Mouse (Mus musculus) kidney, adult 9 months (tissue): ENCODE measurements at regions not wholly inside any gene's neighbourhood (a gene's known extent, or its start where the extent isn't known, plus 50 kb on each side); places are given as distances from the start of the nearest gene placed in this dataset.

Source experiments
- DNase-seq: peaks from one replicate; pipeline ENCODE4 v3.0.0; 2022

DNA sequence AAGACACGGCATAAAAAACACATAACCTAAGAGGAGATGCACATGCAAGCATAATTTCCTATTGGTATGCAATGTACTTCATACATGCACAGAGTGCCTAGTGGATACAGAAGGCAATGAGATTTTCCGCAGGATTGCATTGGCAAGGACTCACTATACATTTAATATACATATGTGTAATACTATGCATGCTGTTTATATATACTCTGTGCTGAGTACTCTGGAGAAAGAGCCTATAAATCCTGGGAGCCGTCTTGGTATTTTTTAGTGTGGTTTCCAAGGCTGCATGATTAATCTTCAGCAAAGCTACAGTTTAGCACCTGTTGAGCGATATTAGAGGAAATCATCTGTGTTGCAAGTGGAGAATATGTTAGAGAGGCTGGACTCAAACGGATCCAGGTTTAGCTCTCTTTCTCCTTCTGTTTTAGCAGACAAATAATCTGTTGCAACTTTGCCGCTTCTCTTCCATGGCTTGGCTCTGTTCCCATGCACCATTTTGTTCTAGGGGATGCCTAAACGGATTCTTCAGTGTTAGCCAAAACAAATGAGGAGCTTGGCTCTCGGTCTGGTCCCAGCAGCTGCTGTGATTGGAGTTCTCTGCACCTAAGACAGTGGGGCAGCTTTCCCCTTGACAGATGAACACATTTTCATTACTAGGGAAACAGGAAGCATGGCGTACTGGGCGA, 459.0 kb downstream of the Sorl1 start:
- no peak for DNase-seq

DNA sequence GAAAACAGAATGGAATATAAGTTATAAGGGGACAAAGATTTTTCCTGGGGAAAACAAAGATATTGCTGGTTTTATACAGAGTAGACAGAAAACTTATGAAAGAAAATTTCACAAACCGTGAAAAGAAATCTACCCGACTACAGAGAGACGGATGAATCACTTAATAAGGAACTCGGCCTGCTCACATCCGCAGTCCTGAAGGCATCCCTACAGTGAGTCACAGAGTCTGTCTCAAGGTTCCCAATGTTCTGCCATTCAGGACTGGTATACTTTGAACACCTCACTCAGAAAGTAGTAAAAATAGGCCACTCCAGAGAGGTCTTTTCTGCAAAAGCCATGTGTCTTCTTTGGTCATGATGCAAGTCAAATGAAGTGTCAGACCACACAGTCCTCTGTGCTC, 463.5 kb downstream of the Sorl1 start:
- no peak for DNase-seq

DNA sequence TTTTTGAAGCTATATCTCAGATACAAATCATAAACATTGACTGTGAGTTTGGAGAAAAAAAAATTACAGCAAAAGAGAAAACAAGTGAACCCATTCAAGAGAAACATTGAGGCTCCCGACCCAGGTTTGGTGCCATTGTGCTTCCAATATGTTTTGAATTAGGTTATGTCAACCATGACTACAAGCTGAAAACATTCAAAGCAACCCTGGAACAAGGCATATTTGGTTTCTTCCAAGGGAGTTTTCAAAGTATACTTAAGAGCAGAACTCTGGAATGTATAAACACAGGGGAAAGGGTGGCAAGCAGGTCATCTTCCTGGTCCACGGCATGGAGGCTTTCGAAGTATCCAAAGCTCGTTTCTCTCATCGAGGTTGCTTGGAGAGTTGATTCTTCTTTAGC, 464.1 kb downstream of the Sorl1 start:
- no peak for DNase-seq

DNA sequence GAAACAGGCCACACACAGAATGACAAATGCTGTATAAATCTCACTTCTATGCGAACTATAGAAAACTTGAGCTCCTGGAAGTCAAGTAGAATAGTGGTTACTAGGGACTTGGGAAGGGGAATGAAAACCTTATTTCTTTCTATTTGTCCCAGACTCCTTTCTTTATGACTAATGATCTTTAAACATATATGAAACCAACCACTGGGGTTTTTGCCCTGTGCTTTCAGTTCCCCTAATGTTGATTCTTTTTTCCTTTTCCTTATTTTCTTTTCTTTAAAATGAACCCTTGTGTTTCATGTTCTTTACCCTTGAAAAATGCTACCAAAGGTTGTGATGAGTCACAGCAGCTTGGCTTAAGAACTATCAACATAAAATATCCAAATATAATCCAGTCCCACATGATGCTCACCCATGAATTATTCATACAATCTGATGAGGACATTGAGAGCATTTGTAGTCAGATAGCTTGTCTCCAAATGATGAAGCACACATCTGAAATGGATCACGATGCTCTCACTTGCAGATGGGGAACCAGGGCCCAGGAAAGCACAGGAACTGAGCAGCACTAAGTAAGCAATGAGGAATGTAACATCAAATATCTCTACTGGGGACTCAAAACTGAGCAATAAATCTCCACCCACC, 470.2 kb upstream of the Ubash3b start:
- DNase-seq = no peak

DNA sequence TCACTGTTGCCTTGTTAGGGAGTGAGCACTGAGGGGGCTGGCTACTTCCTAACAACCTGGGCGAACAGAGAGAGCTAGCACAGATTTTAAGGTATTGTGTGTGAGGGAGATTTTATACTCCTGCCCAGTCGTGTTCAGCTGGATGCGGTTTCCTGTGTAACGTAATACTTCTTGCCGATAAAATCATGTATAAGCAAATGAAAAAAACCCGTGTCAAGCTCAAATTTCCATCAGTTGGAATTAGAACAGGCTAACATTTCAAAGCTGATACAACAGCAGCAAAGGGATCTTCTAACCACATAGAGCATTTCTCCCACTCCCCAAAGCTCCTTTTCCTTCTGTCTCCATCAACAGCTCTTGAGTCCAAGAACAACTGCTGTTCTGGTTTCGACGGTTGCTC, 459.8 kb upstream of the Ubash3b start:
- DNase-seq = no peak

DNA sequence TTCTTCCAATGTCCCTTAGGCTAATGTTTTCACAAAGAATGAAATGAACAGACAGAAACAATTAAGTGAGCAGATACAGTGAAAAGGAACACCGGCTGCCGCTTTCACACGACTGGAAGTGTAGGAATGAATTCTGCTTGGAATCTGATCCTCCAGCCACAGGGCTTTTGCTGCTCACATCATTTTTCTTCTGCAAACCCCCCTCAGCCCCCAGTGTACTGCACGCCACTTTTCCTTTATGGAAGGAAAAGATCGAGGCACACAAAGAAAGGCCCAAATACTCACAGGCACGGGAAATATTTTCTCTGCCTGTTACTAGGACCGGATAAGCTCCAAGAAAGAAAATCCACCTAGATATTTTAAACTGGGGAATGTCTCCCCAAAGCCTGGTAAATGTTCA, 452.5 kb upstream of the Ubash3b start:
- no peak for DNase-seq

DNA sequence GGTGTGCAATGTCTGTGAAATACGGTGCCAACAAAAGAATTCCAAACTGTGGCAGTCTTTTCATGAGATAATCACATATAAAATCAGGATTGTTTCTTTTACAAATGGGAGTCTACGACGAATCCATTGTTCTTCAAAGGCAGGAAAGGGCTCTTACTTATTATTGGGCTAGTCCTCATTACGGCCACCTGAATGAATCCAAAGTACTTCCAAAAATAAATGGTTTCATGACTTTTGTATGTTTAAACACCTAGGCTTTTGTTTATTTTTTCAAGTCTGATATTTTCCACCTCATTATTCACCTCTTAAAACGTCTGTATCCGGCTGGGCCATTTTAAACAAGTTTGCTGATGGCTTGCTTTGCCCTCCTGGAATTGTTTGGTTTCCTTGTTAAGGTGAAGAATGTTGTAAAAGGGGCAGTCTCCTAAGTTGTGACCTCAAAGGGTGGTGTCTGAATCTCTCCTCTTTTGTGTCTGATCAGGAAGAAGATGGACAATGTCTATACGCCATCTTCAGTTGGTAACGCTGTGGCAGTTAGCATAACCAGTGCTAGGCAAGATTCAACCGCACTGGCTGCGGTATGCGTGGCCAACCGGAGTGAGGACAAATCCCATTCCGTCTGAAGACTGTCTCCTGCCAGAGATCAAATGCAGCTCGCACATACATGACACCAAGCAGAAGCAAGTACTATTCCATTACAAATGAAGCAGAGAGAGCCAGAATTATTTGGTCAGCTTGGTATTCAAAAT, 451.5 kb upstream of the Ubash3b start:
- no peak for DNase-seq

DNA sequence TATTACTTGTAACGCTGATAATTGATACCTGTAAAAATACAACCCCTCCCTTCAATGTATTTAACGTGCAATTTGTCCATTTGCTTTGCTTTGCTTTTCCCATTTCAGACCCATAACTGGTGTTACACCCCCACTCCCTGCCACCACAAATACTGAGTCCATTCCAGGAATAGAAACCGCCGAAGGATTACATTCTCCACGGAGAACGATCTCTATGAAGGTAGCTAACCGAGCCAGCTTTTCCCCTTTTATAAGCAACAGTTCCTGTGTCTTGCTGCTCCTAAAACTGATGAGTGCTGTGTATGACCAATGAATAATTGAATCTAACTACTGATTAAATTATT, 450.9 kb upstream of the Ubash3b start:
- DNase-seq = no peak

DNA sequence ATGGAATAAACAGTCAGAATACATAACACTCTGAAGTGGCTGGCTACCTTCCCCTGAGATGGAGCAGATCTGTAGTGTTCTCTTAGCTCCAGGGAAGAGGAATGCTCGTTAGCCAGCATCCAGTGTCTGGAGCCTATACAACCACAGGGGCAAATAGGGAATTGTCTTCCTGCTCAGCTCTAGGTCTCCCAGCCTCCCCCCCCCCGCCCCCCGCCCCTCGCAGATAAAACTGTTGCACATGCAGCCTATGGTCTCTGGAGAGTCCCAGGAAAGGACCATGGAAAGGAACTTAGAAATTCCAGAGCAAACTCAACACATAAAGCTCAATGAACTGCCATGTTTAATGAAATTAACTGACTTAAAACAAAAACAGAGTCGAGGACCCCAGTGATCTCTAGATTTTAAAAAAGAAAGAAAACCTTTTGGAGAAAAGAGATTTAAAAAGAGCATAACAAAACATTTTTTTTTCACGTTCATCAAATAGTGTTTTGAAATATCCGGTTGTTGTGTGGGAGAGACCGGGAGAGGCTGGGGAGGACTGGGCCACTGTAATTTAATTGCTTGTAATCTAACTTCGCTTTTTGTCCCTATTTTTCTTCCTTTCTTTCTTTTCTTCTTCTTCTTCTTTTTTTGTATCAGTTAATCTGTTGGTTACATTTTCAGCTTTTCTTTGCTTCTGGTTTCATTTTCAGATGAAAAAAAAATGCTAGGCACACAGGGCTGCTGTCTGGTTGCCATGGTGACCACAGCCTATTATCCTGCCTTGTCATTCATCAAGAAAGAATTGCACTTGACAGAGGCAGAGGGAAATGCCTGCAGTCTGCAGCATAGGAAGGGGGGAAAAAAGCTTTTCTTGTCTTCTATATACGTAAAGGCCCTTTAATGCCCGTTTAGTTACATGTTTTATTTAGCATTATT, 450.3 kb upstream of the Ubash3b start:
- DNase-seq = no peak

DNA sequence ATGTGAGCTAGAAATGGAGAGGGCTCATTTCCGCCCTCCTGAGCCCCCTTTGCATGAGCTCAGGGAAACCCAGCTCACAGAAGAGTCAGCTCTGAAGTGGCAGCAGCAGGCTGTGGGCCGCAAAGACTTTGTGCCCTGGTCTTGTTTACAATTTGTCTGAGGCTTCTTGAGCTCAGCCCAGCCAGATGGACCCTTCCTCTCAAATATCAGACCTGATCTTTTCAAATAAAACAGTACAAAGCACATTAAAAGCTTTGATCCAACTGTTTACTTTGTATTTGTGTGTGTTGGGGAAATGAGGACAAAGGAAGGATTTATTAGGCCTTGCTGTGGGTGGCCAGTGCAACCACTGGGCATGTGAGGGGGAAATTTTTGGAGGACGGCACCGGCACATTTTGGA, 448.9 kb upstream of the Ubash3b start:
- no peak for DNase-seq

DNA sequence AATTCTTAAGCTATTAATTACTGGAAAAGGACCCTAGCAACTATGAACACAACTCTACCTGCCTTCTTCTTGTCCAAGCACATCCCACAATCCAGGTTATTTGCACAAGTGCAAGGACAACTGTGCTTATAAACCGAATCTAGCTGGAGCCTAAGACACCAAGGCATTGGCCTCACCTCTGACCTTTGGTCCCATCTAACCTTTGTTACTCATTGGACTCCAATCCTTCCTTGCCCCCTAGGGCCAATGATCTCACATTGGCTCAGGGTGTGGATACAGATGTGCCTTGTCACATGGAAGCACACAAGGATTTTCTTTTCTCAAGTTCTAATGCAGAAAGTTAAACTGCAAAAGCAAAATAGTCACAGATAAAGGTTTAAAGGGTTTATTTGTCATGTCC, 444.6 kb upstream of the Ubash3b start:
- peak; percentile 64 for DNase-seq

DNA sequence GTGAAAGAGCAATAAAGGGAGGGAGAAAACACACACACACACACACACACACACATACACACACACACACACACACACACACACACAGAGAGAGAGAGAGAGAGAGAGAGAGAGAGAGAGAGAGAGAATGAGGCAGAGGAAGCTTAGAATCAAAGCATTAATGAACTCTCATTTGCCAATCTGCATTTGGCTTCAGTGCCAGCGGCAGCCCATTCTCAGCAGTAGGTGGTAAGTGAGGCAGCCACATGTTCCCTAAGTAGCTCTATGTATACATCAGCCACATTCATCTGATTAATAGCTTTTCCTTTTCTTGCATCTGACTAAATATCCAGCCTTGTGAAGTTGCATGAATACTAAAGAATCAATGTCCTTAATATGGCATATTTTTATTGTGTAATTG, 443.4 kb upstream of the Ubash3b start:
- no peak for DNase-seq

DNA sequence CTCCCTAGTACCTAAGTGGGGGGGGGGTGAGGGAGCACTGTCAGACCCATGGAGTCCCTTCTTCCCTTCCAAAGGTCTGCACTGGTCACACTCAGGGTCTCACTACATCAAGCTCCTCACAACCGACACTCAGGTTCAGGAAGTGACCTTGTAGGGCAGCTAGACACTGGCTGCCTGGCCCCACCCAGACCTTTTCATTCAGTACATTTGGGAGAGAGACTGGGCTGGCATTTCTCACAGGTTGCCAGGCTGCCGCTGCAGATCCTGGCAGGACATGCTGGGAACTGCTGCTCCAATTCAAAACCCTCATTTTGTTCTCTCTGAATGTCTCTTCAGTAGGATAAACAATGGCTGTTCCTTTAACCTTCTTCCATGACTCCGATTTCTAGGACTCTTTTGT, 439.3 kb upstream of the Ubash3b start:
- DNase-seq = no peak

DNA sequence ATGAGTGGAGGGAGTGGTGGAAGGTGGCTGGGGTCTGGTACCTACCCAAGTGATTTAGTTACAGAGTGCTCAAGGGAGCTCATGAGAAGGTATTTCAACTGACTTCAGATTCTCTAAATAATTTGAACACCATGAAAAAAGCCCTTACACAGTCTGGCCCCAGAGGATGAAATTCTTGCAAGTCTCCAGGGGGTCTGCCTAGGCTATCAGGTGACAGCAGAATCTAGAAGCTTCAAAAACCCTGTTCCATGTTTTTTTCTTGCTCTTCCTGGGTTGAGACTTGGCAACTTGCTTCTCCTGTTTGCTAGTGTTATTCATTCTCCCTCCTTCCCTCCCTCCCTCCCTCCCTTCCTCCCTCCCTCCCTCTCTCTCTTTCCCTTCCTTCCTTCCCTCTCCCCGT, 438.4 kb upstream of the Ubash3b start:
- no peak for DNase-seq

DNA sequence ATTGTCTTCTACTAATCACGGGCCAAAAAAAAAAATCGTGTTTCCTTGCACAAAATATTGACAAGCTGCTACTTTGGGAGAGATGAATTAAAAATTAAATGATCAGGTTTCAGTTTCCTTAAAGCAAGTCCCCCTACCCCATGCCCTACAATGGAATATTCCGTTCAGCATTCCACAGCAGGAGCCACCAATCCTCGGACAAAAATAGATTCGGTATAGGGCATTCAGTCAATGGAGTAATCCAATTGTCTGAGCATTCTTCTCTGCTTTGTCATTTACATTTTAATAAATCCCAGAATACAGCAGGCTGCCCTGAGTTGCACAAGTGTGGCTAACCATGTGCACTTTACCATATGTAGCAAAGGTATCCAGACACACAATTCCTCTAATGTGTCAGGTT, 434.3 kb upstream of the Ubash3b start:
- no peak for DNase-seq

DNA sequence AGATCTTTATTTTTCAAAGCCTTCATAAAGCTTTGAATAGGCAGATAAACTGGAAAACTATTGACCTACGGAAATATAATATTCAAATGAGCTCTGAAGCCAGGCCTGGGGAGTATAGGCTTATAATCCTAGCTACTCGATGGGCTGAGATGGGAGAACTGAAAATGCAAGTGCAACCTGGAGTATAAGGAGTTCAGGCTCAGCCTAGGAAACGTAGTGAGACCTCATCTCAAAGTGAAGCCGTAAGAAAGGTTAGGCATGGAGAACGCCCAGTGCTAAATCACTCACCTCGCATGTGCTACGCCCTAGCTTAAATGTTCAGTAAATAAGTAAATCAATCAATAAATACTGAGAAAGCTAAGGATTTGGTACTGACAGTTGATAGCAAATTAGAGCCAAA, 432.5 kb upstream of the Ubash3b start:
- no peak for DNase-seq

DNA sequence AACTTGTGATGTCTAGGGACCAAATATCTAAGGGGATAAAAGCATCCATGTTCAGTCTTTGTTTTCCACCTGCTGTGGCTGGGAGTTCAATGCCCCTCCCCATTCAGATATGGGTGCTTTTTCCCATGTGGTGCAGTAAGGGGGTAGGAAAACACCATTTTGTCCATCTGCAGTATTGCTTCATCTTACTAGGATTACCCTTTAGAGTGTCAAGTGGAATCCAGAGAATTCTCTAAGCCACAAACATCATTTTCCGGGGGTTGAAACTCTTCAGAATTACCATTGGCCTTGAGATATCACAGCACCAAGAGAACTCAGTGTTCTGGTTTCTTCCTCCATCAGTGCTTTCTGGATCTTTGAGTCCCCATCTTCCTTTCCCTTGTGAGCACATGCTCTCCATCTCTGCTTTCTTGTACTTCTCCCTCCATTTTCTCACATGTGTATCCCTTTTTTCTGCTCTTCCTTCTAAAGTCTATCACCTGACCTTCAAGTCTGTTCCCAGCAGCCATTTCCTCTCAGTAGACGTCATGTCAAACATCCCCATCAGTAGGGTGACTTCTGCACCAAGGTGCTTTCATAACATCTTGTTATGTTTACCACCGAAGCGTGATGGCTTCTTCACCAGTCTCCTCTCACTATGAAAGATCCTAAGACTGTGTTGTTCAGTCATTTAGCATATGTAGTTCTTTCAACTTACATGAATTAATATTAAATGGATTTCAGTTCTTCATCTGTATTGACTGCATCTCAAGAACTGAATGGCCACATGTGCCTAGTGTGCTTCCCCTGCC, 431.6 kb upstream of the Ubash3b start:
- DNase-seq = no peak

DNA sequence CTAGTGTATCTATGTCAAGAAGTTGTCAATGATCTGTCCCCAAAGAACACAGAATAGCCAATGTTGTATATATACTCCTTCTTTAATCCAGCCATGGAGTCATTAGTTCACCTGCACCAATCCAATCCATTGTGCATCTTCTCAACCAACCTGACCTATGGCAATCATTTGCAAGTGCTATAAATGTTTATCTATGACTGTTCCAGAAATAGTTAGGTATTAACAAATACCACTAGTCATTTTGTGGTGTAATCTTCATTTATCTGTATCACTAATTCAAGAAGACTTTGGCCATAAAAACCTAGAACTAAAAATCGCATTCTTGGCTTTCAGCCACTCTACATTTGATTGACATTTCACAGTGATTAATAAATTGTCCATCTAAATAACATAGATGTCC, 430.6 kb upstream of the Ubash3b start:
- DNase-seq = peak; percentile 72

DNA sequence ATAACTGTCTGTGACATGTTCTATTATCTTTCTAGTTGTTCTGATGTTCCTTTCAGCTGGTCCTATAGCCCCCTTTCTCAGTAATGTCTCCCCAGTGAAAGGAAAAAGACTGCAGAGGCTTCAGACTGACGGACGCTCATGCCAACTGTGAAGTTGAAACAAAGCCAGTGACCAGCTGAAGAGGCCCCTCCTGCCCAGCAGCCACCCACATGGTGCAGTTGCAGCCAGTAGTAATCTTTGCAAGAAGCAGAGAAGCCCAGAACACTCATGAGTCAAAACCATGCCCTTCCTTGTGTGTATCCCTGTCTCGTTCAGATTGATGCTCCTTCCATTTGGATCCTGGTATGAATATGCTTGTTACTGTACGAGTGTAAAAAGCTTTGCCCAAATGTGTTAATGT, 428.7 kb upstream of the Ubash3b start:
- DNase-seq = no peak

DNA sequence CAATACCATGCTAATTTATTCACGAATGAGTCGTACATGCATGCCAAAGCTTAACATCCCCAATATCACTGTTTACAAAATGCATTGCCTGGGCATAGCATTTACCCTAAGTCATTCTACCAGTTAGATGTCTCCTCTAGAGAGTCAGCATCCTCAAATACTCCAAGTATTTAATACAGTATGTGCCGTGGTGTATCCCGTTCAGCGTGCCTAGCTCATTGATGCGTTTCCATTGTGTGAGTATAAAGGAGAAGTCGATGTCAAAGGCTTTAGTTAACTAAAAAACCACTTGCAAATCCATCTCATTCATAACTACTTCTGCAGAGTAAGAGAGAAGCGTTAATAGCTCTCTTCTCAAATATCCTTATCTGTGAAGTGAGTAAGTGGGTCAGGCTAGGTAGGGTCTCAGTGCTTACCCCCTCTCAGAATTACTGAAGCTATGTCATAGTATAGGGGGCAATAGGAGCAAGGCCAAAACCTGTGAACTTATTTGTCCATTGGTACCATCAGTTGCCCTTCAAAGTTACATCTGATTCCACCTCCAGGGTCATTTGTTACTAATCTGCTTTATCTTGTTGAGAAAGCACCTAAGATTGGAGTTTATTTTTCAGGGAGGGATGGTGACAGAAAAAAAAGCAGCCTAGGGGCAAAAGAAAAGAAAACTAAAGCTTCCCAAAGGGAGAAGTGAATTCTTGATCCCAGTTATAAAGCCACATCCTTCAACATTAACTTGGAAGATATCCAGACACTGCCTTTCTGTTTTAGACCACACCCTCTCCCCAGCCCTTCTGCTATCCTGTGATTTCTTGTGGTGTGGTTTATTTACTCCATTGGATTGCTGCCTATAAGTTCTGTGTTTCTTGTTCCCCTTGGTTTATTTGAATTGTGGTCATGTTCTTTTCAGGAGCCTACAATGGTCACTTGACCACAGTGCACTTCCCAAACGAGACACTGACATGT, 427.2 kb upstream of the Ubash3b start:
- no peak for DNase-seq

DNA sequence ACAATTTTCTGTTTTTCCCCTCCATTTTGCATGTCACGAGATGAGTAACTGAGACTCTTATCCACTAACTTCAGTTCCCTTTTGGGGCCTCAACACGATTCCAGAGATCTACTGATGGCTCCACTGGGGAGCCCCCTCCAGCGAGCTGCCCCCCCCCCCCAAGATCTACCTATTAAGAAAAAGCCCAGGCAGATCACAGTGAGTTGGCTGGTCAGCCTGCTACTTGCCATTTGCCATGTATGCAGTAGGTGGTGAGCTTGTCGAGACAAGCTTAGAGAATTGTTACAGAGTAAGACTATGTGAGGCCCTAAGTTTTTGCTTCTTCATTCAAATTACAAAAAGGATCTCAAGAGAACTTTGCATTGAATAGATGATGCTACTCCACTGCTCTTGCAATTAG, 426.3 kb upstream of the Ubash3b start:
- DNase-seq = no peak
